Mouse (Mus musculus) hindbrain, embryonic 16.5 days (tissue): Measurements from ENCODE around the gene Cd37. TPM values are rescaled to one million over a fixed set of nuclear protein-coding genes. Genes with fewer than 3 reads are reported as not detected.

Source experiments
- ATAC-seq: fragments of 200-750 bp; cut with Nextera tagmentation; 2 replicates; pipeline ENCODE4 v1.8.0; 2017; ENCODE audit warnings: moderate TSS enrichment, moderate library complexity
- H3K27ac ChIP-seq: fragments of 300-500 bp; sonication (generic); 2 replicates; pipeline ENCODE4 v1.5.1; 2014; ENCODE audit warnings: low read depth, mild to moderate bottlenecking, control low read depth, low read length, moderate library complexity
- H3K27me3 ChIP-seq: fragments of 300-500 bp; sonication (generic); replicated peaks from 2 replicates; pipeline ENCODE4 v1.6.1; 2014; ENCODE audit warnings: low read length; ENCODE audit not compliant: control insufficient read depth, insufficient read depth
- H3K36me3 ChIP-seq: fragments of 300-500 bp; sonication (generic); 2 replicates; pipeline ENCODE4 v1.6.1; 2014; ENCODE audit warnings: mild to moderate bottlenecking, low read length, moderate library complexity, mixed read lengths; ENCODE audit not compliant: control insufficient read depth, insufficient read depth
- H3K4me1 ChIP-seq: fragments of 300-500 bp; sonication (generic); 2 replicates; pipeline ENCODE4 v1.6.1; 2014; ENCODE audit warnings: low read depth, low read length; ENCODE audit not compliant: control insufficient read depth, insufficient read depth
- H3K4me2 ChIP-seq: fragments of 300-500 bp; sonication (generic); 2 replicates; pipeline ENCODE4 v1.6.1; 2014; ENCODE audit warnings: mild to moderate bottlenecking, low read length, control low read depth, moderate library complexity
- H3K4me3 ChIP-seq: fragments of 300-500 bp; sonication (generic); 2 replicates; pipeline ENCODE4 v1.5.1; 2014; ENCODE audit warnings: mild to moderate bottlenecking, low read length, control low read depth, moderate library complexity
- H3K9ac ChIP-seq: fragments of 300-500 bp; sonication (generic); 2 replicates; pipeline ENCODE4 v1.6.1; 2014; ENCODE audit warnings: low read depth, mild to moderate bottlenecking, control low read depth, low read length, moderate library complexity
- H3K9me3 ChIP-seq: fragments of 300-500 bp; sonication (generic); 2 replicates; pipeline ENCODE4 v1.6.1; 2014; ENCODE audit warnings: mild to moderate bottlenecking, low read length, moderate library complexity; ENCODE audit not compliant: control insufficient read depth
- WGBS: fragments of 180-500 bp; shearing (Covaris S2); extraction: QIAGEN DNeasy Blood & Tissue Kit; methylation state at CpG from one replicate; pipeline ENCODE4 v1.1.7; 2014; 5-methylcytosine and 5-hydroxymethylcytosine counted together
- polyA plus RNA-seq: library from polyadenylated mRNA; unstranded; fragments of >200 nt; fragmentation: Nextera tagmentation; extraction: Ambion mirVana; gene quantifications from 2 replicates; pipeline ENCODE4 v1.2.1, GENCODE M21; 2015

Cd37 gene
- polyA plus RNA-seq, 1 experiment from 2014 or later = 1.3 TPM

DNA sequence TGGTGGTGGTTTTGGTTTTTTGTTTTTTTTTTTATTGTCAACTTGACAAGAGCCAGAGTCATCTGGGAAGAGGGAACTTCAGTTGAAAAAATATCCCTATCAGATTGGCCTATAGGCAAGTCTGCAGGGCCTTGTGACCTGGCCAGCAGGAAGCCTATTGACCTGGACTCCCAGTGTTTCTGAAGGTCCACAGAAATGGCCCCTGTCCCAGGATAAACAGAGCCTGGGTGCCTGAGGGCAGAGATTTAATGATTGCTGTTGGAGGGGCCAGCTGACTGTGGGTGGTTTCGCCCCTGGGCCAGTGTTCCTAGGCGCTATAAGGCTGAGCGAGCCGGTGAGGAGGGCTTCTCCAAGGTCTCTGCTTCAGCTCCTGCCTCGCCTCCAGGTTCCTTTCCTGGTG lies 25.2 kb downstream of the Cd37 start:
- no peak overlapping the region for H3K4me3 ChIP-seq
- H3K4me2 ChIP-seq = no peak overlapping the region
- no peaks in the 10 kb centered on the region for H3K36me3 ChIP-seq
- no peak for ATAC-seq
- peaks cover 22% of the 10 kb centered on the region for H3K27me3 ChIP-seq
- H3K9me3 ChIP-seq = no peaks in the 10 kb centered on the region
- no peak overlapping the region for H3K27ac ChIP-seq
- peaks cover 20% of the 10 kb centered on the region for H3K4me1 ChIP-seq
- WGBS = 75% methylated on average over 5 of the region's 5 CpGs
- H3K9ac ChIP-seq = no peak overlapping the region

DNA sequence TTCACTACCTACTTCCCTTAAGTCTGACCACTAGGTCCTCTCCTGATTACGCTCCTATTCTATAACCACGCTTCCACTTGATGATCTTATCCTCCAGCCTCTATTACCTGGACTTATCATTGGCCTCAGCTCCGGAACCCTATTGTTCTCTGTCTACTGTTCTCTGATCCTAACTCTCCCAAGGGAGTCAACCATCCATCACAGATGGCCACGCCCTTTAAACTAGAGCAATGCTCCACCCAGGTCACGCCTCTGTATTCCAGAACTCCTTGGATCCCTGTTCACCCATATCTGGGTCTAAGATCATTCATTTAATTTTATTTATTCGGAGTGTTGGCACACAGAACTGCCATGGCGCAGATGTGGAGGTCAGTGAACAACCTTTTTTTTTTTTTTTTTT lies 26.6 kb downstream of the Cd37 start:
- peak overlapping the region; percentile 19 for H3K4me2 ChIP-seq
- no peak for ATAC-seq
- H3K36me3 ChIP-seq = no peaks in the 10 kb centered on the region
- H3K9ac ChIP-seq = no peak overlapping the region
- no peaks in the 10 kb centered on the region for H3K9me3 ChIP-seq
- WGBS = 73% methylated on average over 7 of the region's 7 CpGs
- no peak overlapping the region for H3K4me3 ChIP-seq
- peaks cover 17% of the 10 kb centered on the region for H3K4me1 ChIP-seq
- H3K27ac ChIP-seq = no peak overlapping the region
- peaks cover 22% of the 10 kb centered on the region for H3K27me3 ChIP-seq

DNA sequence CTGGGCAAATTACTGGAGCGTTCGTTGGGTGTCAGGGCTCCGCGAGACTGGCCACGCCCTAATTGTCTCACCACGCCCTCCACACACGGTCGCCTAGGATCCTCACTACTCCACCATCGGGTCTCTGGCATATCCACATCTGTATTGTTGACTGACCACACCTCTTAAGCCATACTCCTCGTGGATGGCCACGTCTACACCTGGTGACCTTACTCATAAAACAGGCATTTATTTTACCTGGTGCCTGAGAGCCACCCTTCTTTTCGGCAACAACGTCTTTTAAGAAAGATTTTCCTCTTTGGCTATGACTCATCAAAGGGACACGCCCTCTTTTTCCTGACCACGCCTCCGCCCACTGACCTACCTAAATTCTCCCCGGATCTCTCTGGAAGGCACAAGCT lies 27.1 kb downstream of the Cd37 start, which contains the start of gene Dkkl1:
TSS of gene Dkkl1 (minus strand) at position 297 of the 401 bp plus-strand sequence.
- H3K27ac ChIP-seq = no peak within 1 kb of the TSS
- peak within 1 kb of the TSS; percentile 45 for H3K9ac ChIP-seq
- ATAC-seq = 0 out of 2 replicates have a peak, but pooled peaks have one; percentile 29
- no peaks in the 10 kb centered on the region for H3K9me3 ChIP-seq
- peaks cover 22% of the 10 kb centered on the region for H3K27me3 ChIP-seq
- peak within 1 kb of the TSS; percentile 19 for H3K4me2 ChIP-seq
- H3K4me3 ChIP-seq = peak within 1 kb of the TSS; percentile 21
- no peaks in the 10 kb centered on the region for H3K36me3 ChIP-seq
- 5% methylated on average over 17 of the region's 17 CpGs for WGBS
- H3K4me1 ChIP-seq = peaks cover 12% of the 10 kb centered on the region

DNA sequence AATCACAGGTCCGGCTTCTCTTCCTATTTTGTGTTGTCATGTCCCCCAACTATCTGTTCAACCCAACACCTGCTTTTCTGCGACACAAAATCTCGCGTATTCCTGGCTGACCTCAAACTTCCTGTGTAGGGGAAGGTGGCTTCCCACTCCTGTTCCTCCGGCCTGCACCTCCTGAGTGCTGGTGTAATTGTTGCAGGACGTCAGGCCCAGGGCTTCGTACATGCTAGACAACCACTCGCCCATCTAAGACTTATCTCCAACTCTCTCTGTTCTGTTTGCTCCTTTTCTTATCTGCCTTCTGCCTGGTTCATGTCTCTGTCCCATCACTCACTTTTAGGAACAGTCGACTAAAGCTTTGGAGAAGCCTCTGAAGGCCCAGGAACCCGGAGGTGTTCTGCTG lies 27.8 kb downstream of the Cd37 start:
- peak overlapping the region; percentile 21 for H3K4me3 ChIP-seq

DNA sequence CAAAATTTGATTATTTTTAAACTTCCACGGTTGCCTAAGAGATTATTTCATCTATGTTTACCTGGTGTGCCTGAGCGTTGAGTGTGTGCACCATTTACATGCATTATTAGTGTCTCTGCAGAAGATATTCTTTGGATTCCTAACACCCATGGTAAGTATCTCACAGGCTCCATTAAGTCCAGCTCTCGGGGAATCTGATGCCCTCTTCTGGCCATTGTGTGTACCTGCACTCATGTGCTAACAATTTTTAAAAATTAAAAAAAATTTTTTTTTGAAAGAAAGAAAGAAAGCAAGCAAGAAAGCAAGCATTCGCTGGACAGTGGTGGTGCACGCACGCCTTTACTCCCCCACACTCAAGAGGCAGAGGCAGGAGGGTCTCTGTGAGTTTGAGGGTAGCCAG lies 30.7 kb downstream of the Cd37 start:
- no peaks in the 10 kb centered on the region for H3K4me1 ChIP-seq
- peaks cover 22% of the 10 kb centered on the region for H3K27me3 ChIP-seq
- 81% methylated on average over 6 of the region's 6 CpGs for WGBS
- no peak overlapping the region for H3K4me2 ChIP-seq
- no peak overlapping the region for H3K27ac ChIP-seq
- no peak overlapping the region for H3K4me3 ChIP-seq
- no peaks in the 10 kb centered on the region for H3K36me3 ChIP-seq
- no peak for ATAC-seq
- H3K9me3 ChIP-seq = no peaks in the 10 kb centered on the region
- H3K9ac ChIP-seq = no peak overlapping the region

More for the DNA sequence above, 27.8 kb downstream of the Cd37 start:
- ATAC-seq = no peak
- Histone ChIP-seq H3K4me2 (peak overlapping the region; percentile 19; the same call in 1 of the 2 replicates), H3K4me1 (peaks cover 6% of the 10 kb centered on the region), H3K36me3 (no peaks in the 10 kb centered on the region), H3K27me3 (peaks cover 22% of the 10 kb centered on the region), H3K9me3 (no peaks in the 10 kb centered on the region), H3K9ac (no peak overlapping the region; the same call in 1 of the 2 replicates), H3K27ac (no peak overlapping the region)
- WGBS = 77% methylated on average over 10 of the region's 10 CpGs

DNA sequence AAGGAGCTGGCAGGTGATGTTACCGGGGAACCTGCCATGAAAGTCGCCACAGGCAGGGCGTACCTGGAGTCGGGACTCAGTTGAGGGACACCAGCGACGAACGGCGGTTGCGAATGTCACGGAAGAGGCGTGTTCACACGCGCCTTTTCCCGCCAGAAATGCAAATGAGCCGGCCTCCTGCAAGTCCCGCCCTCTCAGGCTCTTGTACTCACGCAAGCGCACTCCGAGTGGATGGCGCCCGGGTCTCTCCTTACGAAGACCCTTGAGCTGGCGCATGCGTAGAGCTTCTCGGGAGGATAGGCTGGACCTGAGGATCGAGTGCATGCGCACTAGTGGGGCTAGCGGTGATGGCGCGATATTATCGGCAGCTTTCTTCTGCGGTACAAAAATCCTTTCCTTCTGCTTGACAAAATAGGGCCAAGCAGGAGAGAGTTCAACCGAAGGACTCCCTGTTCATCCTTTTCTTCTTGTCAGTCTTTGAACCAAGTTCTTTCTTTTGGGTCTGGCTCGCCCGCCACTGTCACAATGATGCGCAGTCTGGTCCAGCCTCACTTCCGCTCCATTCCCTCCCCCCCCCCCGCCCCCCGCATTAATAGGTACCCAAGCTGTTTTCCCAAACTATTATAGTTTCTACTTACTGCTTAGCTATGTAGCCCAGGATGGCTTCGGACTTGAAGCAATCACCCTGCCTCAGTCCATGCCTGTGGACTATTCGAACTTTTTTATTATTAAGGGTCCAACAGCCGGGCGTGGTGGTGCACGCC lies 34.4 kb downstream of the Cd37 start, which contains the start of gene Ccdc155:
TSS of gene Ccdc155 (minus strand) at position 513 of the 764 bp plus-strand sequence.
- WGBS = 9% methylated on average over 44 of the region's 44 CpGs
- Histone ChIP-seq H3K27ac (peak within 1 kb of the TSS; percentile 79), H3K4me1 (no peaks in the 10 kb centered on the region), H3K27me3 (0 out of 2 replicates have a peak, but pooled peaks cover under 1% of the 10 kb centered on the region), H3K9ac (peak within 1 kb of the TSS; percentile 61), H3K4me3 (peak within 1 kb of the TSS; percentile 43), H3K9me3 (no peaks in the 10 kb centered on the region), H3K4me2 (peak within 1 kb of the TSS; percentile 79), H3K36me3 (no peaks in the 10 kb centered on the region)
- peak; percentile 99 for ATAC-seq

DNA sequence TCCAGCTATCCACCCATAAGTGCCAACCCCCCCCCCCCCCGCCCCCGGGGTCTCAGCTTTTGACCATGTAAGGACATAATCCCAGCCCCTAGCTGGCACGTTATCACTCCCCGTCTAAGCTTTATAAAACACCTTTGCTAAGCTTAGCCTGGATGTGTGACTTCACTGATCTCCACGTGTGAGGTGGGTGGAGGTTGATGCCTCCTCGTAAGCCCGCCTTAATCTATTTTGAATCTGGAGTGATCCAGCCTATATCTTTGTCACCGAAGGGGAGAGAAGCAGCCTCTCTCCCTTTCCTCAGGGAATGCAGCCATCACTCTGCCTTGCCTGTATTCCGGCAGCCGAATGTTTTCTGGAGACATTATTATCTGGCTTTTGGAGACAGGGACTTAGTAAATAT lies 36.3 kb downstream of the Cd37 start:
- no peak overlapping the region for H3K9ac ChIP-seq
- H3K4me1 ChIP-seq = peaks cover 2% of the 10 kb centered on the region; the same call in 1 of the 2 replicates
- H3K27me3 ChIP-seq = no peaks in the 10 kb centered on the region
- no peak overlapping the region for H3K27ac ChIP-seq
- no peak for ATAC-seq
- no peak overlapping the region for H3K4me2 ChIP-seq
- 57% methylated on average over 10 of the region's 10 CpGs for WGBS
- no peaks in the 10 kb centered on the region for H3K36me3 ChIP-seq
- H3K9me3 ChIP-seq = no peaks in the 10 kb centered on the region
- H3K4me3 ChIP-seq = no peak overlapping the region

DNA sequence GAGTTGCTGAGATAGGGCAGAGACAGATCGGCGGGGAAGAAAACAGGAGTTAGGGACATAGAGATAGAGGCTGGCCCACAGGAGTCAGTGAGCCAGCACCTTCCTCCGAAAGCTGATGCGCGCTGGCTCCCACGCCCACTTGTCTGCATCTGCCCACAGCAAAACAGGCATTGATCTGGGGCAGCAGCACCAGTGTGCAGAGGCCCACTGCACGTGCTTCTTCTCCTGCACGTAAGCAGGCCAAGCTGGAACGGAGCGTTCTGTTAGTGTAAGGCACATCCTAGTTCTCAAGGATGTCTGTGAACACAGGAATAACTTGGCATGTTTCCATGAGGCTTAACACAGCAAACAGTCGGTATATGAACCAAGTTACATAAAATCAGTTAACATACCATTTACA lies 40.0 kb downstream of the Cd37 start:
- H3K9me3 ChIP-seq = no peaks in the 10 kb centered on the region
- no peak for ATAC-seq
- no peak overlapping the region for H3K4me2 ChIP-seq
- peaks cover 2% of the 10 kb centered on the region; the same call in 1 of the 2 replicates for H3K4me1 ChIP-seq
- no peak overlapping the region for H3K4me3 ChIP-seq
- no peaks in the 10 kb centered on the region; the same call in 1 of the 2 replicates for H3K27me3 ChIP-seq
- no peaks in the 10 kb centered on the region for H3K36me3 ChIP-seq
- whole genome bisulfite sequencing = 86% methylated on average over 11 of the region's 11 CpGs
- no peak overlapping the region for H3K27ac ChIP-seq
- H3K9ac ChIP-seq = no peak overlapping the region

DNA sequence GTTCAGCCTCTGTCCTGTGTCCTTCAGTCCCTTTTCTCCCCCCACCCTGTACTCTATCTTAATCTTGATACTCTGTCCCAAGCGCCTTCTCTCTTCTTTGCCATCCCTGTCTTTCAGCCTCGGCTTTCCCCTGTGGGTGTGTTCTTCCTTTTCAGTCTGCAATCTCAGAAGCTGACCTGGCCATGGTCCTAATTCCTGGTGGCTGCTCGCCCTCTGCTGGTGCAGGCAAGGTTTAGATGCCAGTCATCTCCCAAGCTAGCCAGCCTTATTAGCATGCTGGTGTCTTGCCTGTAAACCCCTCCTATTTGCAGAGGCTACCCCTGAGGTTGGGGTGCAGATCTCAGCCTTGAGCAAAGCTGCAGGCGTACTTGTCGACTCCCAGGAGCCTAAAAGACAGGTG lies 40.5 kb downstream of the Cd37 start:
- ATAC-seq = peak; percentile 68
- peak overlapping the region; percentile 52 for H3K9ac ChIP-seq

More for the DNA sequence above, 40.5 kb downstream of the Cd37 start:
- 12% methylated on average over 5 of the region's 5 CpGs for WGBS
- Histone ChIP-seq H3K4me1 (peaks cover 2% of the 10 kb centered on the region; the same call in 1 of the 2 replicates), H3K27me3 (no peaks in the 10 kb centered on the region; the same call in 1 of the 2 replicates), H3K27ac (no peak overlapping the region), H3K4me2 (peak overlapping the region; percentile 20; the same call in 1 of the 2 replicates), H3K36me3 (no peaks in the 10 kb centered on the region), H3K4me3 (no peak overlapping the region), H3K9me3 (no peaks in the 10 kb centered on the region)
